Mouse (Mus musculus): Measurements from ENCODE around the gene Slc35f1.

DNA sequence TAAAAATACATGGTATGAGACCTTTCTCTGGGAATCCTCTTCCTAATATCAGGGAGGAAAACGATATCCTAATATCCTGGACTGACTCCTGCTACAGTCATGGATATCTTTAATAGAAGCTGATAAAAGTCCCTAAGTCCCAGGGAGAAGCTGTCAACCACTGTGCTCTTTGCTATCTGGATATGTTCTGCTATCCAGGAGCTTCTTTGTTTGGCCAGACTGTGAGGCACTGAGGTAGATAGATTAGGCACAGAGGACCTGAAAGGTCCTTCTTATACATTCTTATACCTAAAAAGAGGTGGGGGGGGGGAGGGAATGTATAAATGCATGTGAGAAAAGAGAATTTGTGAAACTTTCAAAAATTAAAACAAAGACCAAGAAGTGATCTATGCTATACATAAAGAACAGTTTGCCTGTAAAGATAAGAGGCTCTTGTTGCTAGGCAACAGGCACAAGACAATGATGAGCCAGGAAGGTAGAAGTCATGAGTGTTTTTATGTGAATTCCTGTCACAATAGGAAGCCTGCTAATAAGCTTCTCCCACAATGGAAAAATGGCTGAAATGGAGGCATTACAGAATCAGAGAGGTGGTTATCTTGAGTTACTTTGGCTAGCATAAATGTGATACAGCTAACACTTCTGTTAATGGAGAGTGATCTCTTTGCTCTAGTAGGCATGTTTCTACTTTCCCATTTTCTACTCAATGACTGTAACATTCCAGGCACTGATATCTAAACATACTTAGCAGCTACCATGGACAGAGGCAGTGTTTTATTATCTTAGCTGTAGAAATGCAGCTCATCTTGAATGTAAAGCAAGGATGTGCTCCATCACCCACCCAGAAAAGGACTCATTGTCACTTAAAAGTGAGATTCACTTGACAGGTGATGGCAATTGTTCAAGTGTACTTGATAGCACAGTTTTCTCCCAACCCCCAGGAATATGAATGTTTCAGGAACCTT, 316.2 kb downstream of the Slc35f1 start:
- TF ChIP-seq CTCF (conservative IDR thresholded peaks at IDR 0.05; ENCODE audit: low read length) = no peak
- no peak for TF ChIP-seq NANOG (IDR thresholded peaks at IDR 0.05; ENCODE audit: borderline replicate concordance, low read length)
- TF ChIP-seq POU5F1 (IDR thresholded peaks at IDR 0.05; ENCODE audit: borderline replicate concordance, low read length) = no peak

Data from E14TG2a.4 (cell line).